In the genomic region with DNA sequence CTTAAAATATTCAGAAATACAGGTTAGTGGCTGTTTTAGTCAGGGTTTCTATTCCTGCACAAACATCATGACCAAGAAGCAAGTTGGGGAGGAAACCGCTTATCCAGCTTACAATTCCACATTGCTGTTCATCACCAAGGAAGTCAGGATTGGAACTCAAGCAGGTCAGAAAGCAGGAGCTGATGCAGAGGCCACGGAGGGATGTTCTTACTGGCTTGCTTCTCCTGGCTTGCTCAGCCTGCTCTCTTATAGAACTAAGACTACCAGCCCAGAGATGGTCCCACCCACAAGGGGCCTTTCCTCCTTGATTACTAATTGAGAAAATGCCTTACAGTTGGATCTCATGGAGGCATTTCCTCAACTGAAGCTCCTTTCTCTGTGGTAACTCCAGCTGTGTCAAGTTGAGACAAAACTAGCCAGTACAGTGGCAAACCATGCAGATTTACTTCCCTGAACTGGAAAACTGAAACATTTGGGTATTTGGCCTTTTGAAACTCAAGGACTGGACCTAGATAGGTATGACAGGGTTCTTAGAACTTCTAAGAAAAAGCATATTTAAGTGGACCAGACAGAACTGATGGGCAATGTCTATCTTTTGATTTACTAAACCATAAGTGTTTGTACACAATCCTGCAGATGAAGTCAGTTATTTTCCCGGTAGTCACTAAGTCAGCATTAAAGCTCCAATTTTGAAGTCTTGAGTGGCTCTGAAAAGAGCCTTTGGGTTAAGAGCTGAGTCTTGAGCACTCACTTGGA, we compare ENCODE assay signal across 8 mouse cellular contexts. TPM values are rescaled to one million over a fixed set of nuclear protein-coding genes. Genes with fewer than 3 reads are reported as not detected.
DNase-seq lines count a peak whose midpoint lies in the region; ATAC-seq and TF ChIP-seq lines count a peak whose summit lies in the region.
"Not testable (repeated sequence)": the region's sequence is repeated elsewhere in the genome, so short reads cannot be mapped to it uniquely, and the experiment has no call there.
"Had no signal": no experiment of that assay in that cellular context is flagged by ENCODE, and none has a peak within 500 bp of the region (broad histone marks: within the 10 kb centered on the region; RNA-seq: fewer than 3 reads in every experiment).

No protein-coding gene starts in this region.

- H3K9ac ChIP-seq in ES-E14 (ENCODE audit: insufficient read depth, low read depth, low read length, poor library complexity, severe bottlenecking), result peak overlapping the region; percentile 42
- peak overlapping the region; percentile 39 for H3K9ac ChIP-seq in embryonic facial prominence, embryonic 15.5 days
- H3K9ac ChIP-seq in heart, embryonic 11.5 days (ENCODE audit: low read depth, low read length), result peak overlapping the region; percentile 64
- peak overlapping the region; percentile 67 for H3K9ac ChIP-seq in limb, embryonic 13.5 days
- peak overlapping the region; percentile 34; the same call in 1 of the 2 replicates for H3K9ac ChIP-seq in lung, postnatal 0 days (replicated peaks; ENCODE audit: low read depth)
- peak overlapping the region; percentile 66 for H3K9ac ChIP-seq in neural tube, embryonic 13.5 days

- TF ChIP-seq CTCF in lung, postnatal 0 days (IDR thresholded peaks at IDR 0.05), result not testable (repeated sequence)

- peak overlapping the region; percentile 45 to 71 for H3K4me3 ChIP-seq in ES-E14 (ENCODE audit: insufficient read depth in 1 of 2, low read depth in 1 of 2, low read length in 2 of 2, poor library complexity in 1 of 2, severe bottlenecking in 1 of 2)
- peak overlapping the region; percentile 50 for H3K4me3 ChIP-seq in embryonic facial prominence, embryonic 15.5 days (replicated peaks)
- H3K4me3 ChIP-seq in heart, embryonic 11.5 days (ENCODE audit: low read depth, low read length), result peak overlapping the region; percentile 50
- peak overlapping the region; percentile 50 for H3K4me3 ChIP-seq in limb, embryonic 13.5 days
- peak overlapping the region; percentile 49; the same call in 1 of the 2 replicates for H3K4me3 ChIP-seq in lung, postnatal 0 days (ENCODE audit: low read depth, low read length)
- peak overlapping the region; percentile 46 for H3K4me3 ChIP-seq in neural tube, embryonic 13.5 days

- 3% methylated on average over 3 of the region's 3 CpGs for WGBS in embryonic facial prominence, embryonic 15.5 days
- WGBS in heart, embryonic 11.5 days (ENCODE audit: insufficient replicate concordance), result 7% methylated on average over 3 of the region's 3 CpGs
- 7% methylated on average over 3 of the region's 3 CpGs for WGBS in limb, embryonic 13.5 days
- WGBS in lung, postnatal 0 days, result 4% methylated on average over 3 of the region's 3 CpGs
- WGBS in neural tube, embryonic 13.5 days, result 6% methylated on average over 3 of the region's 3 CpGs

- H3K27ac ChIP-seq in ES-E14 (ENCODE audit: insufficient read depth, low read depth, low read length, poor library complexity, severe bottlenecking), result peak overlapping the region; percentile 49; the same call in 1 of the 2 replicates
- peak overlapping the region; percentile 87 for H3K27ac ChIP-seq in embryonic facial prominence, embryonic 15.5 days (replicated peaks)
- peak overlapping the region; percentile 74 for H3K27ac ChIP-seq in heart, embryonic 11.5 days (ENCODE audit: low read depth, low read length)
- peak overlapping the region; percentile 86 for H3K27ac ChIP-seq in limb, embryonic 13.5 days
- 0 out of 2 replicates have a peak overlapping the region, but pooled peaks have one; percentile 15 for H3K27ac ChIP-seq in lung, postnatal 0 days (ENCODE audit: low read length)
- H3K27ac ChIP-seq in neural tube, embryonic 13.5 days (replicated peaks), result peak overlapping the region; percentile 74

- not testable (repeated sequence) for H3K4me1 ChIP-seq in ES-E14 (ENCODE audit: control insufficient read depth in 2 of 2, insufficient read depth in 2 of 2, low read length in 2 of 2, poor library complexity in 1 of 2); embryonic facial prominence, embryonic 15.5 days; heart, embryonic 11.5 days (ENCODE audit: control insufficient read depth, insufficient read depth, low read length); lung, postnatal 0 days (ENCODE audit: insufficient read depth, low read depth, low read length); neural tube, embryonic 13.5 days (replicated peaks)
- peaks cover 17% of the 10 kb centered on the region for H3K4me1 ChIP-seq in limb, embryonic 13.5 days

- TF ChIP-seq EP300 in lung, postnatal 0 days (IDR thresholded peaks at IDR 0.05), result not testable (repeated sequence)

- H3K9me3 ChIP-seq in ES-E14 (ENCODE audit: control insufficient read depth, insufficient read depth, low read depth, low read length); embryonic facial prominence, embryonic 15.5 days (replicated peaks); heart, embryonic 11.5 days (replicated peaks; ENCODE audit: control insufficient read depth, low read length); limb, embryonic 13.5 days; lung, postnatal 0 days (ENCODE audit: low read length); neural tube, embryonic 13.5 days: not testable (repeated sequence)

- in situ Hi-C loops in ES-E14 (cut with MboI; ENCODE audit: low sequenced_read_pairs in 2 of 2, unreplicated experiment in 2 of 2), result loop anchor here in 1 of 2 experiments (25.0 kb wide), 1 partner anchor 1505 kb away; a partner anchor contains a TSS

- ATAC-seq in embryonic facial prominence, embryonic 15.5 days (ENCODE audit: insufficient number of reproducible peaks, low FRiP score, low TSS enrichment, low read depth); heart, embryonic 11.5 days (replicated peaks; ENCODE audit: insufficient number of reproducible peaks, low FRiP score, low TSS enrichment); limb, embryonic 13.5 days (ENCODE audit: low FRiP score, low read depth); lung, postnatal 0 days; neural tube, embryonic 13.5 days (ENCODE audit: low read depth): not testable (repeated sequence)

- not testable (repeated sequence) for H3K27me3 ChIP-seq in embryonic facial prominence, embryonic 15.5 days; heart, embryonic 11.5 days (ENCODE audit: control insufficient read depth, insufficient read depth, low read length); limb, embryonic 13.5 days; lung, postnatal 0 days (replicated peaks; ENCODE audit: insufficient read depth, low read length); neural tube, embryonic 13.5 days

- peak overlapping the region; percentile 70 for H3K4me2 ChIP-seq in embryonic facial prominence, embryonic 15.5 days (replicated peaks)
- peak overlapping the region; percentile 64 for H3K4me2 ChIP-seq in heart, embryonic 11.5 days
- peak overlapping the region; percentile 73 for H3K4me2 ChIP-seq in limb, embryonic 13.5 days (replicated peaks)
- H3K4me2 ChIP-seq in lung, postnatal 0 days (replicated peaks; ENCODE audit: low read depth, low read length), result peak overlapping the region; percentile 63
- H3K4me2 ChIP-seq in neural tube, embryonic 13.5 days, result peak overlapping the region; percentile 67

- H3K36me3 ChIP-seq in ES-E14 (ENCODE audit: control insufficient read depth, insufficient read depth, low read length, poor library complexity, severe bottlenecking); embryonic facial prominence, embryonic 15.5 days; heart, embryonic 11.5 days (ENCODE audit: control insufficient read depth, insufficient read depth, low read length); limb, embryonic 13.5 days; lung, postnatal 0 days (ENCODE audit: insufficient read depth, low read length); neural tube, embryonic 13.5 days: not testable (repeated sequence)

- not testable (repeated sequence) for DNase-seq in ES-E14 (ENCODE audit: low read depth, low spot score); lung, postnatal 0 days (ENCODE audit: low spot score)
- DNase-seq in induced T-regulatory cell, adult 2 months (ENCODE audit: low read depth), result peak; percentile 62

RNA-seq across cellular contexts. Expression of a gene that starts 0.8 kb away (rescaled TPM):
- total RNA-seq in ES-E14 (2012; rRNA removed), result 98.5 and 146 TPM in 2 replicates
- 1.0 and 1.1 TPM in 2 replicates for polyA plus RNA-seq in embryonic facial prominence, embryonic 15.5 days (2015; fragmentation: Nextera tagmentation; extraction: Ambion mirVana)
- polyA plus RNA-seq in heart, embryonic 11.5 days (2014; fragmentation: Nextera tagmentation; extraction: Ambion mirVana), result 0.43 and 0.66 TPM in 2 replicates
- 0.74 and 1.0 TPM in 2 replicates for polyA plus RNA-seq in limb, embryonic 13.5 days (2015; fragmentation: Nextera tagmentation; extraction: Ambion mirVana)
- 0.12 TPM in 1 of 2 replicates, not detected in the other for polyA plus RNA-seq in lung, postnatal 0 days (2015; fragmentation: Nextera tagmentation; extraction: Ambion mirVana)
- polyA plus RNA-seq in neural tube, embryonic 13.5 days (2015; fragmentation: Nextera tagmentation; extraction: Ambion mirVana), result 0.61 TPM in 1 of 2 replicates, not detected in the other

RNA-seq across cellular contexts. Expression of a gene that starts 1.4 kb away (rescaled TPM):
- 245 and 289 TPM in 2 replicates for total RNA-seq in ES-E14 (2012; rRNA removed)
- 0.25 and 0.37 TPM in 2 replicates for polyA plus RNA-seq in embryonic facial prominence, embryonic 15.5 days (2015; fragmentation: Nextera tagmentation; extraction: Ambion mirVana)
- 0.19 TPM in 1 of 2 replicates, not detected in the other for polyA plus RNA-seq in heart, embryonic 11.5 days (2014; fragmentation: Nextera tagmentation; extraction: Ambion mirVana)
- polyA plus RNA-seq in limb, embryonic 13.5 days (2015; fragmentation: Nextera tagmentation; extraction: Ambion mirVana), result 1.5 and 1.7 TPM in 2 replicates
- polyA plus RNA-seq in lung, postnatal 0 days (2015; fragmentation: Nextera tagmentation; extraction: Ambion mirVana), result 0.32 and 0.33 TPM in 2 replicates
- polyA plus RNA-seq in neural tube, embryonic 13.5 days (2015; fragmentation: Nextera tagmentation; extraction: Ambion mirVana), result not detected in 2 replicates

RNA-seq across cellular contexts. Expression of a gene that starts 7.2 kb away (rescaled TPM):
- total RNA-seq in ES-E14 (2012; rRNA removed), result 436 and 621 TPM in 2 replicates
- polyA plus RNA-seq in embryonic facial prominence, embryonic 15.5 days (2015; fragmentation: Nextera tagmentation; extraction: Ambion mirVana), result 3.2 and 5.3 TPM in 2 replicates
- 2.8 and 3.1 TPM in 2 replicates for polyA plus RNA-seq in heart, embryonic 11.5 days (2014; fragmentation: Nextera tagmentation; extraction: Ambion mirVana)
- polyA plus RNA-seq in limb, embryonic 13.5 days (2015; fragmentation: Nextera tagmentation; extraction: Ambion mirVana), result 9.8 and 10.9 TPM in 2 replicates
- polyA plus RNA-seq in lung, postnatal 0 days (2015; fragmentation: Nextera tagmentation; extraction: Ambion mirVana), result 0.30 and 0.80 TPM in 2 replicates
- 1.1 and 1.3 TPM in 2 replicates for polyA plus RNA-seq in neural tube, embryonic 13.5 days (2015; fragmentation: Nextera tagmentation; extraction: Ambion mirVana)
- total RNA-seq: neutrophil, adult 5-6 weeks had no signal

RNA-seq across cellular contexts. Expression of a gene that starts 8.7 kb away (rescaled TPM):
- 1,402 and 1,887 TPM in 2 replicates for total RNA-seq in ES-E14 (2012; rRNA removed)
- 2.7 and 3.4 TPM in 2 replicates for polyA plus RNA-seq in embryonic facial prominence, embryonic 15.5 days (2015; fragmentation: Nextera tagmentation; extraction: Ambion mirVana)
- 1.4 and 2.3 TPM in 2 replicates for polyA plus RNA-seq in heart, embryonic 11.5 days (2014; fragmentation: Nextera tagmentation; extraction: Ambion mirVana)
- polyA plus RNA-seq in limb, embryonic 13.5 days (2015; fragmentation: Nextera tagmentation; extraction: Ambion mirVana), result 9.3 and 10.0 TPM in 2 replicates
- 1.3 and 1.7 TPM in 2 replicates for polyA plus RNA-seq in lung, postnatal 0 days (2015; fragmentation: Nextera tagmentation; extraction: Ambion mirVana)
- 0.95 TPM in 1 of 2 replicates, not detected in the other for polyA plus RNA-seq in neural tube, embryonic 13.5 days (2015; fragmentation: Nextera tagmentation; extraction: Ambion mirVana)

RNA-seq across cellular contexts. Expression of a gene that starts 9.0 kb away (rescaled TPM):
- total RNA-seq in ES-E14 (2012; rRNA removed), result 1,886 and 2,172 TPM in 2 replicates
- 1.1 and 1.7 TPM in 2 replicates for polyA plus RNA-seq in embryonic facial prominence, embryonic 15.5 days (2015; fragmentation: Nextera tagmentation; extraction: Ambion mirVana)
- polyA plus RNA-seq in heart, embryonic 11.5 days (2014; fragmentation: Nextera tagmentation; extraction: Ambion mirVana), result not detected in 2 replicates
- 1.0 and 1.9 TPM in 2 replicates for polyA plus RNA-seq in limb, embryonic 13.5 days (2015; fragmentation: Nextera tagmentation; extraction: Ambion mirVana)
- 0.55 TPM in 1 of 2 replicates, not detected in the other for polyA plus RNA-seq in lung, postnatal 0 days (2015; fragmentation: Nextera tagmentation; extraction: Ambion mirVana)
- not detected in 2 replicates for polyA plus RNA-seq in neural tube, embryonic 13.5 days (2015; fragmentation: Nextera tagmentation; extraction: Ambion mirVana)

Comparison
In these comparisons a context has a peak if more than half of its experiments do, and no peak if none do; other contexts are left out.
1. H3K27ac ChIP-seq: peak in every context shown above with its lines; median percentile 87 in embryonic facial prominence, embryonic 15.5 days; 86 in limb, embryonic 13.5 days; 74 in heart, embryonic 11.5 days; 74 in neural tube, embryonic 13.5 days; 49 in ES-E14; 15 in lung, postnatal 0 days.